Mouse (Mus musculus) ES-E14 (cell line): ENCODE data around the gene Synrg. TPM values are rescaled to one million over a fixed set of nuclear protein-coding genes. Genes with fewer than 3 reads are reported as not detected.

Experiments used
- DNase-seq: peaks from one replicate; pipeline ENCODE4 v3.0.0-alpha.2; 2013; ENCODE audit warnings: low read depth, low spot score
- H3K27ac ChIP-seq: 2 replicates; pipeline ENCODE4 v1.5.1; 2012; ENCODE audit warnings: low read depth, mild to moderate bottlenecking, low read length, moderate library complexity, mixed read lengths; ENCODE audit not compliant: poor library complexity, insufficient read depth, severe bottlenecking
- H3K36me3 ChIP-seq: 2 replicates; pipeline ENCODE4 v1.6.1; 2012; ENCODE audit warnings: mild to moderate bottlenecking, low read length, moderate library complexity, mixed read lengths; ENCODE audit not compliant: control insufficient read depth, poor library complexity, insufficient read depth, severe bottlenecking
- H3K4me1 ChIP-seq, 2 experiments: fragments of 150-350 bp in 1 of 2; sonication (generic) in 1 of 2; 2 replicates each; pipeline ENCODE4 v1.6.1; 2012; ENCODE audit warnings: low read length in 2 of 2, mild to moderate bottlenecking in 1 of 2, mixed read lengths in 1 of 2; ENCODE audit not compliant: control insufficient read depth in 2 of 2, insufficient read depth in 2 of 2, poor library complexity in 1 of 2
- H3K4me3 ChIP-seq, 2 experiments: fragments of 150-350 bp in 1 of 2; sonication (generic) in 1 of 2; 2 replicates each; pipeline ENCODE4 v1.5.1; 2012; ENCODE audit warnings: low read length in 2 of 2, low read depth in 1 of 2, mild to moderate bottlenecking in 1 of 2, mixed read lengths in 1 of 2; ENCODE audit not compliant: insufficient read depth in 1 of 2, poor library complexity in 1 of 2, severe bottlenecking in 1 of 2
- H3K9ac ChIP-seq: 2 replicates; pipeline ENCODE4 v1.6.1; 2012; ENCODE audit warnings: low read depth, mild to moderate bottlenecking, low read length, mixed read lengths; ENCODE audit not compliant: poor library complexity, insufficient read depth, severe bottlenecking
- H3K9me3 ChIP-seq: fragments of 150-350 bp; sonication (generic); 2 replicates; pipeline ENCODE4 v1.6.1; 2012; ENCODE audit warnings: low read depth, mild to moderate bottlenecking, low read length; ENCODE audit not compliant: control insufficient read depth, insufficient read depth
- CHD2 ChIP-seq: IDR thresholded peaks from 2 replicates; pipeline ENCODE4 v1.6.1; 2014; ENCODE audit warnings: mild to moderate bottlenecking, low read depth, low read length, inconsistent platforms
- HCFC1 ChIP-seq: IDR thresholded peaks from 2 replicates; pipeline ENCODE4 v1.6.1; 2012; ENCODE audit warnings: low read length, inconsistent platforms, borderline replicate concordance; ENCODE audit not compliant: insufficient read depth
- MAFK ChIP-seq: IDR thresholded peaks from 2 replicates; pipeline ENCODE4 v1.6.1; 2014; ENCODE audit warnings: mild to moderate bottlenecking, low read depth, low read length, inconsistent platforms; ENCODE audit not compliant: insufficient read depth
- ZC3H11A ChIP-seq: IDR thresholded peaks from 2 replicates; pipeline ENCODE4 v1.6.1; 2012; ENCODE audit warnings: low read depth, mild to moderate bottlenecking, inconsistent platforms, low read length, borderline replicate concordance
- ZNF384 ChIP-seq: IDR thresholded peaks from 2 replicates; pipeline ENCODE4 v1.6.1; 2012; ENCODE audit warnings: low read depth, low read length, inconsistent platforms
- in situ Hi-C, 2 experiments: fragments of 600-800 bp; cut with MboI; formaldehyde crosslinking; loops; one replicate each; pipeline ENCODE4 v1.15.1; 2025; ENCODE audit warnings: low sequenced_read_pairs in 2 of 2, inconsistent platforms in 1 of 2; ENCODE audit not compliant: unreplicated experiment in 2 of 2
- total RNA-seq: library from RNA; depleted of rRNA; stranded (reverse); fragments of 300-350 nt; gene quantifications from 2 replicates; pipeline ENCODE4 v1.2.3, GENCODE M21; 2012

The Synrg gene
- total RNA-seq, 1 experiment: 10.8 TPM

GRCm38 (mm10) chr11:84048411-84048810 is 84.2 kb downstream of the Synrg start:
- Histone ChIP-seq H3K4me3 (no peak overlapping the region), H3K9ac (no peak overlapping the region), H3K36me3 (no peaks in the 10 kb centered on the region; the same call in 1 of the 2 replicates), H3K9me3 (no peaks in the 10 kb centered on the region), H3K4me1 (peaks cover 0 to 3% of the 10 kb centered on the region in 2 experiments; a peak in 1 of 4 replicates), H3K27ac (no peak overlapping the region)
- no peak for DNase-seq
- TF ChIP-seq ZC3H11A (no peak), ZNF384 (no peak), MAFK (no peak), CHD2 (no peak), HCFC1 (no peak)
- in situ Hi-C loops: no loop called here

GRCm38 (mm10) chr11:84053055-84053454 is 88.8 kb downstream of the Synrg start:
- DNase-seq: no peak
- in situ Hi-C loops: no loop called here
- Histone ChIP-seq H3K4me1 (peaks cover 0 to 4% of the 10 kb centered on the region in 2 experiments; a peak in 1 of 4 replicates), H3K27ac (no peak overlapping the region), H3K36me3 (no peaks in the 10 kb centered on the region; the same call in 1 of the 2 replicates), H3K4me3 (no peak overlapping the region), H3K9ac (no peak overlapping the region), H3K9me3 (no peaks in the 10 kb centered on the region)
- no peak for TF ChIP-seq MAFK
- no peak for TF ChIP-seq ZC3H11A
- TF ChIP-seq CHD2: no peak
- no peak for TF ChIP-seq ZNF384
- no peak for TF ChIP-seq HCFC1

GRCm38 (mm10) chr11:84053524-84054163 is 89.4 kb downstream of the Synrg start:
- Histone ChIP-seq H3K9ac (no peak overlapping the region), H3K4me1 (peaks cover 0 to 4% of the 10 kb centered on the region in 2 experiments; a peak in 1 of 4 replicates), H3K27ac (no peak overlapping the region), H3K9me3 (no peaks in the 10 kb centered on the region), H3K36me3 (no peaks in the 10 kb centered on the region; the same call in 1 of the 2 replicates), H3K4me3 (0 out of 4 replicates have a peak overlapping the region, but pooled peaks of 1 of the 2 experiments have one; percentile 24)
- in situ Hi-C loops: no loop called here
- no peak for DNase-seq
- TF ChIP-seq ZNF384 (peak; percentile 52; the same call in 1 of the 2 replicates), MAFK (no peak), HCFC1 (no peak)

GRCm38 (mm10) chr11:84057418-84057817 is 93.2 kb downstream of the Synrg start:
- no peak overlapping the region for H3K4me3 ChIP-seq
- no peak overlapping the region for H3K9ac ChIP-seq
- TF ChIP-seq CHD2: no peak
- no peak for TF ChIP-seq ZC3H11A
- TF ChIP-seq MAFK: no peak
- TF ChIP-seq HCFC1: no peak
- TF ChIP-seq ZNF384: no peak
- H3K27ac ChIP-seq: no peak overlapping the region
- peaks cover 3 to 4% of the 10 kb centered on the region in 2 experiments; a peak in 1 of 4 replicates for H3K4me1 ChIP-seq
- H3K9me3 ChIP-seq: no peaks in the 10 kb centered on the region
- in situ Hi-C loops: no loop called here
- DNase-seq: no peak
- H3K36me3 ChIP-seq: no peaks in the 10 kb centered on the region

- H3K9me3 ChIP-seq: no peaks in the 10 kb centered on the region
- H3K9ac ChIP-seq: no peak overlapping the region
- DNase-seq: no peak
- no peaks in the 10 kb centered on the region for H3K36me3 ChIP-seq
- TF ChIP-seq MAFK (no peak), CHD2 (no peak), ZC3H11A (no peak), ZNF384 (no peak), HCFC1 (no peak)
- in situ Hi-C loops: no loop called here
- H3K27ac ChIP-seq: no peak overlapping the region
- peaks cover 0 to 3% of the 10 kb centered on the region in 2 experiments; a peak in 1 of 4 replicates for H3K4me1 ChIP-seq
- H3K4me3 ChIP-seq: no peak overlapping the region
Observed at GRCm38 (mm10) chr11:84059784-84060183, 95.6 kb downstream of the Synrg start.
